Mouse (Mus musculus) stomach, postnatal 0 days (tissue): Measurements from ENCODE around the gene Il13.

Source experiments
- CTCF ChIP-seq: IDR thresholded peaks from 2 replicates; pipeline ENCODE4 v1.5.1; 2016; ENCODE audit warnings: antibody characterized with exemption, low read depth, mild to moderate bottlenecking, moderate library complexity
- EP300 ChIP-seq: optimal IDR thresholded peaks from 2 replicates; pipeline ENCODE3; 2016; ENCODE audit warnings: antibody characterized with exemption

GRCm38 (mm10) chr11:53588279-53588678 is 46.2 kb downstream of the Il13 start:
- TF ChIP-seq CTCF = no peak
- no peak for TF ChIP-seq EP300
